9 mouse cellular contexts compared by ENCODE assay signal in genomic region chr2:32895606-32896106, GRCm38 (mm10). TPM values are rescaled to one million over a fixed set of nuclear protein-coding genes. Genes with fewer than 3 reads are reported as not detected.
A peak's percentile ranks its signal among the peaks of the same experiment; 100 is the strongest.
DNase-seq lines count a peak whose midpoint lies in the region; ATAC-seq and TF ChIP-seq lines count a peak whose summit lies in the region.
"Had no signal": no experiment of that assay in that cellular context is flagged by ENCODE, and none has a peak within 500 bp of the region (broad histone marks: within the 10 kb centered on the region; RNA-seq: fewer than 3 reads in every experiment).

No protein-coding gene starts in this region.

- WGBS in heart, embryonic 14.5 days = 49% methylated on average over 8 of the region's 8 CpGs
- 26% methylated on average over 8 of the region's 8 CpGs for WGBS in embryonic facial prominence, embryonic 15.5 days
- WGBS in midbrain, postnatal 0 days = 42% methylated on average over 8 of the region's 8 CpGs

- intact Hi-C loops in heart, postnatal 10 days (cut with DNase I) = no loop called here

- H3K27me3 ChIP-seq in heart, embryonic 14.5 days (ENCODE audit: control insufficient read depth, insufficient read depth, low read length) = no peaks in the 10 kb centered on the region
- H3K27me3 ChIP-seq in embryonic facial prominence, embryonic 15.5 days = no peaks in the 10 kb centered on the region
- no peaks in the 10 kb centered on the region for H3K27me3 ChIP-seq in midbrain, postnatal 0 days (ENCODE audit: insufficient read depth, low read length)

- no peak for TF ChIP-seq CTCF in midbrain, postnatal 0 days (IDR thresholded peaks at IDR 0.05)

- peaks cover 11% of the 10 kb centered on the region for H3K36me3 ChIP-seq in heart, embryonic 14.5 days (ENCODE audit: control insufficient read depth, insufficient read depth, low read length)
- H3K36me3 ChIP-seq in embryonic facial prominence, embryonic 15.5 days = no peaks in the 10 kb centered on the region
- H3K36me3 ChIP-seq in midbrain, postnatal 0 days (ENCODE audit: insufficient read depth, low read length) = 0 out of 2 replicates have a peak, but pooled peaks cover 4% of the 10 kb centered on the region
- H3K36me3 ChIP-seq: G1E had no signal

- no peaks in the 10 kb centered on the region for H3K9me3 ChIP-seq in heart, embryonic 14.5 days (ENCODE audit: control insufficient read depth, low read length)
- H3K9me3 ChIP-seq in embryonic facial prominence, embryonic 15.5 days (replicated peaks) = no peaks in the 10 kb centered on the region
- H3K9me3 ChIP-seq in midbrain, postnatal 0 days (ENCODE audit: low read length) = no peaks in the 10 kb centered on the region

- DNase-seq in heart, postnatal 10 days = no peak
- DNase-seq in kidney, postnatal 10 days = peak; percentile 66
- peak; percentile 48 for DNase-seq in midbrain, postnatal 0 days (ENCODE audit: low spot score)
- DNase-seq in thymus, postnatal 0 days (ENCODE audit: low spot score) = no peak
- no peak for DNase-seq in heart, adult 11 months
- no peak for DNase-seq in urinary bladder, adult 2 months (ENCODE audit: low spot score)

- H3K27ac ChIP-seq in heart, embryonic 14.5 days (replicated peaks in 1 of 2; ENCODE audit: control insufficient read depth in 1 of 2, insufficient read depth in 1 of 2, low read depth in 2 of 2, low read length in 2 of 2) = peak overlapping the region in 1 of 2 experiments; percentile 35; a peak in 1 of 4 replicates
- peak overlapping the region; percentile 84 for H3K27ac ChIP-seq in embryonic facial prominence, embryonic 15.5 days (replicated peaks)
- no peak overlapping the region for H3K27ac ChIP-seq in midbrain, postnatal 0 days (ENCODE audit: low read depth, low read length)

- ATAC-seq in heart, embryonic 14.5 days (ENCODE audit: insufficient number of reproducible peaks, insufficient read depth, low FRiP score, low read depth) = no peak
- peak; percentile 31; the same call in 1 of the 2 replicates for ATAC-seq in embryonic facial prominence, embryonic 15.5 days (ENCODE audit: insufficient number of reproducible peaks, low FRiP score, low TSS enrichment, low read depth)
- ATAC-seq in midbrain, postnatal 0 days (ENCODE audit: low FRiP score) = no peak

- peaks cover 37 to 55% of the 10 kb centered on the region in 2 experiments for H3K4me1 ChIP-seq in heart, embryonic 14.5 days (ENCODE audit: control insufficient read depth in 2 of 2, insufficient read depth in 2 of 2, low read length in 2 of 2)
- H3K4me1 ChIP-seq in embryonic facial prominence, embryonic 15.5 days = peaks cover 66% of the 10 kb centered on the region
- no peaks in the 10 kb centered on the region for H3K4me1 ChIP-seq in midbrain, postnatal 0 days (ENCODE audit: insufficient read depth, low read length)

- H3K4me2 ChIP-seq in heart, embryonic 14.5 days (ENCODE audit: low read length) = no peak overlapping the region
- H3K4me2 ChIP-seq in embryonic facial prominence, embryonic 15.5 days (replicated peaks) = peak overlapping the region; percentile 10; the same call in 1 of the 2 replicates
- H3K4me2 ChIP-seq in midbrain, postnatal 0 days (ENCODE audit: low read depth, low read length, poor library complexity, severe bottlenecking) = no peak overlapping the region

- H3K9ac ChIP-seq in heart, embryonic 14.5 days (ENCODE audit: low read length) = peak overlapping the region; percentile 30; the same call in 1 of the 2 replicates
- no peak overlapping the region for H3K9ac ChIP-seq in embryonic facial prominence, embryonic 15.5 days
- no peak overlapping the region for H3K9ac ChIP-seq in midbrain, postnatal 0 days (replicated peaks; ENCODE audit: low read length, poor library complexity, severe bottlenecking)

- H3K4me3 ChIP-seq in heart, embryonic 14.5 days (ENCODE audit: control insufficient read depth in 1 of 2, insufficient read depth in 1 of 2, low read depth in 1 of 2, low read length in 2 of 2) = no peak overlapping the region
- no peak overlapping the region for H3K4me3 ChIP-seq in embryonic facial prominence, embryonic 15.5 days (replicated peaks)
- no peak overlapping the region for H3K4me3 ChIP-seq in midbrain, postnatal 0 days (ENCODE audit: low read depth, low read length)

RNA-seq across cellular contexts. Expression of gene Fam129b, which starts 19.7 kb away (rescaled TPM):
- polyA plus RNA-seq in heart, embryonic 14.5 days (2014; fragmentation: Nextera tagmentation; extraction: Ambion mirVana) = 18.1 and 25.1 TPM in 2 replicates
- 10 to 100 TPM; 40.4 to 46.2 TPM for total RNA-seq in heart, postnatal 10 days (2021)
- polyA plus RNA-seq in embryonic facial prominence, embryonic 15.5 days (2015; fragmentation: Nextera tagmentation; extraction: Ambion mirVana) = 103 and 111 TPM in 2 replicates
- 39.5 and 40.9 TPM in 2 replicates for total RNA-seq in midbrain, postnatal 0 days (2014; rRNA removed)
- 17.7 and 18.1 TPM in 2 replicates for polyA plus RNA-seq in midbrain, postnatal 0 days (2015; fragmentation: Nextera tagmentation; extraction: Ambion mirVana)
- polyA plus RNA-seq in thymus, postnatal 0 days (2015; fragmentation: Nextera tagmentation; extraction: Ambion mirVana) = 10.9 and 12.4 TPM in 2 replicates
- polyA plus RNA-seq in urinary bladder, adult 2 months (2012; rRNA removed) = 99.6 and 102 TPM in 2 replicates

RNA-seq across cellular contexts. Expression of gene Stxbp1, which starts 48.6 kb away (rescaled TPM):
- polyA plus RNA-seq in heart, embryonic 14.5 days (2014; fragmentation: Nextera tagmentation; extraction: Ambion mirVana) = 28.7 and 29.7 TPM in 2 replicates
- total RNA-seq in heart, postnatal 10 days (2021) = 10 to 100 TPM; 25.4 to 25.7 TPM
- polyA plus RNA-seq in embryonic facial prominence, embryonic 15.5 days (2015; fragmentation: Nextera tagmentation; extraction: Ambion mirVana) = 21.5 and 22.3 TPM in 2 replicates
- 185 and 264 TPM in 2 replicates for total RNA-seq in midbrain, postnatal 0 days (2014; rRNA removed)
- 424 and 430 TPM in 2 replicates for polyA plus RNA-seq in midbrain, postnatal 0 days (2015; fragmentation: Nextera tagmentation; extraction: Ambion mirVana)
- 6.0 and 7.0 TPM in 2 replicates for polyA plus RNA-seq in thymus, postnatal 0 days (2015; fragmentation: Nextera tagmentation; extraction: Ambion mirVana)
- polyA plus RNA-seq in urinary bladder, adult 2 months (2012; rRNA removed) = 15.8 and 19.8 TPM in 2 replicates

Comparison
In these comparisons a context has a peak if more than half of its experiments do, and no peak if none do; other contexts are left out.
1. DNase-seq: peak in kidney, postnatal 10 days (single experiment) and midbrain, postnatal 0 days (single experiment); none in heart, postnatal 10 days (0 of 2), thymus, postnatal 0 days (single experiment), heart, adult 11 months (single experiment) and urinary bladder, adult 2 months (single experiment).
2. RNA of gene Stxbp1, which starts 48.6 kb away (polyA plus RNA-seq): 424 to 430 TPM in midbrain, postnatal 0 days; 28.7 to 29.7 TPM in heart, embryonic 14.5 days, 21.5 to 22.3 TPM in embryonic facial prominence, embryonic 15.5 days, 15.8 to 19.8 TPM in urinary bladder, adult 2 months and 6.0 to 7.0 TPM in thymus, postnatal 0 days; every median in the first group is over 10 times any median in the second.